Mouse (Mus musculus) E14TG2a.4 (cell line): ENCODE results near the gene Agtpbp1.

Experiments
- CTCF ChIP-seq: conservative IDR thresholded peaks from 2 replicates; pipeline ENCODE4 v1.5.1; 2014; ENCODE audit warnings: low read length
- NANOG ChIP-seq: IDR thresholded peaks from 2 replicates; pipeline ENCODE4 v1.6.1; 2014; ENCODE audit warnings: borderline replicate concordance, low read length, mixed read lengths
- POU5F1 ChIP-seq: IDR thresholded peaks from 2 replicates; pipeline ENCODE4 v1.6.1; 2014; ENCODE audit warnings: low read length, borderline replicate concordance

- TF ChIP-seq CTCF = no peak
- TF ChIP-seq NANOG = no peak
- TF ChIP-seq POU5F1 = no peak
Measured at GRCm38 (mm10) chr13:59490726-59491125, 94.3 kb downstream of the Agtpbp1 start.
